Mouse (Mus musculus) right cerebral cortex, postnatal 14 days (tissue): ENCODE data around the gene Klhl26.

Experiments used
- DNase-seq: peaks from one replicate; pipeline ENCODE4 v3.0.0; 2022

The Klhl26 gene

DNA sequence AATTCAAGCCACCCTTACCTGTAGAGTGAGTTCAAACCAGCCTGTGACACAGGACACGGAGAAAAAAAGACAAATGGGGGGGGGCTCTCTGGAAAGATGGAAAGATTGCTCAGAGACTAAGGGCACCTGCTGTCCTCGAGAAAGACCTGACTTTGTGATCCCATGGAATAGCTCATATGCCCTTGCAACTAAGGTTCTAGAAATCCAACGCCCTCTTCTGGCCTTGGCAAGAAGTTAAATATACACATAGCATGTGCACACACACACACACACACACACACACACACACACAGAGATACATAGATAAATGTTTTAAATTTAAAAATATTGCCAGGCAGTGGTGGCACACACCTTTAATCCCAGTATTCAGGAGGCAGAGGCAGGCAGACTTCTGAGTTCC, 36.5 kb downstream of the Klhl26 start:
- DNase-seq, result no peak

DNA sequence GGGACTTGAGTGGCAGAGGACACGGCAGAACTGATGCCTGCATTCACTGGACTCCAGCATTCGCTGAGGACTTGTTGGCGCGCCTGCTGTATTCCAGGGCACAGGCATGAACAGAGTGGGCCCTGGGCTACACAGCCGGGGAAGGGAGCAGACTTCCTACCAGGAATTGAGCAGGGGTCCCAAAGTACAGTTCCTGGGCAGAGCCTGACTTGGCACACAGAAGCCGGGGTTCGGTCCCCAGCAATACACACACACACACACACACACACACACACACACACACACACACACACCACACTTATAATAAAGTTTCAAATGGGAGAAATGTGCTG, 37.0 kb downstream of the Klhl26 start:
- no peak for DNase-seq

DNA sequence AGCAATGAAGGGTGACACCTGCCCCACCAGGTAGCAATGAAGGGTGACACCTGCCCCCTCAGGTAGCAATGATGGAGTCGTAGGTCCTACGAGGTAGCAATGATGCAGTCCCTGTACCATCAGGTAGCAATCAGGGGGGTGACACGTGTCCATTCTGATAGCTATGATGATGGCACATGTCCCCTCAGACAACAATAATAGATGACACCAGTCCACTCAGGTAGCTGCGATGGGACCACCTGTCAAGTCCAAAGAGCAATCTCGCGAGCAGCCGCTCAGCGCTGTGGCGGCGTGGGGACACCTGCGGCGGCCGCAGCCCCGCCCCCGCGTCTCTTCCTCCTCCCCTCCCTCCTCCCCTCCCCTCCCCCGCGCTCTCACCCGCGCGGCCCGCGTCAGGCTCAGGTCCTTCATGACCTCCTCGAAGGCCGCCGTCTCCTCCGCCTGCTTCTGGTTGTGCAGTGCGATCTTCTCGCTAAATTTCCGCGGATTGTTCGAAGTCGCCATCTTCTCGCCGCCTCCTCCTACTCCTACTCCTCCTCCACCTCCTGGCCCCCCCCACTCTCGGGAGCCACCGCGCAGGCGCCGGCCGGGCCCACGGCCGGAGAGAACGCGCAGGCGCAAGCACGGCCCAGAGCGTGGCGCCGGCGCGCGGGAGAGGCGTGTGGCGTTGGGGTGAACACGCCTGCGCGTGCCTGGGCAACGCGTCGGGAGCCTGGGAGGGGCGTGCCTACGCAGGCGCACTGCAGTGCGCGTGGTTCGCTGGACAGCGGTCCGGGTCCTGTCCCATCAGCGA, 37.5 kb downstream of the Klhl26 start, which contains the start of gene Crtc1:
TSS of gene Crtc1 (minus strand) at position 525 of the 793 bp plus-strand sequence.
- peak; percentile 95 for DNase-seq

GRCm38 (mm10) chr8:70438423-70438822, 38.3 kb downstream of the Klhl26 start:
- DNase-seq, result no peak

GRCm38 (mm10) chr8:70435156-70435555, 41.6 kb downstream of the Klhl26 start:
- no peak for DNase-seq

DNA sequence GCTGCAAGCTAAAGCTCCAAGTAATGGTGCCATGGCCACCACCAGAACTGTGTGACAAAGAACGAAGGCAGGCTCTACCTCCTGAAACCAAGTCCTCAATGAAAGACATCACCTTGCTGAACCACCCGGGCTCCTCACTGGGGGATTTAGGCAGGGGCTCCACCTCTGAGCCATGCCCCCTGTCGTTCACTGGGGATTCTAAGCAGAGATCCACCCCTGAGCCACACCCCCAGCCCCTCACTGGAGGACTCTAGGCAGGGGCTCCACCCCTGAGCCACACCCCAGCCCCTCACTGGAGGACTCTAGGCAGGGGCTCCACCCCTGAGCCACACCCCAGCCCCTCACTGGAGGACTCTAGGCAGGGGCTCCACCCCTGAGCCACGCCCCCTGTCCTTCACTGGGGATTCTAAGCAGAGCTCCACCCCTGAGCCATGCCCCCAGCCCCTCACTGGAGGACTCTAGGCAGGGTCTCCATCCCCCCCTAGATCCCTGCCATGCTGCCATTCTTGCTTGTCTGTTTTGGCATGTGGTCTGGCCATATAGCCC, 43.7 kb downstream of the Klhl26 start:
- no peak for DNase-seq

GRCm38 (mm10) chr8:70431213-70431612, 45.6 kb downstream of the Klhl26 start:
- DNase-seq, result no peak

DNA sequence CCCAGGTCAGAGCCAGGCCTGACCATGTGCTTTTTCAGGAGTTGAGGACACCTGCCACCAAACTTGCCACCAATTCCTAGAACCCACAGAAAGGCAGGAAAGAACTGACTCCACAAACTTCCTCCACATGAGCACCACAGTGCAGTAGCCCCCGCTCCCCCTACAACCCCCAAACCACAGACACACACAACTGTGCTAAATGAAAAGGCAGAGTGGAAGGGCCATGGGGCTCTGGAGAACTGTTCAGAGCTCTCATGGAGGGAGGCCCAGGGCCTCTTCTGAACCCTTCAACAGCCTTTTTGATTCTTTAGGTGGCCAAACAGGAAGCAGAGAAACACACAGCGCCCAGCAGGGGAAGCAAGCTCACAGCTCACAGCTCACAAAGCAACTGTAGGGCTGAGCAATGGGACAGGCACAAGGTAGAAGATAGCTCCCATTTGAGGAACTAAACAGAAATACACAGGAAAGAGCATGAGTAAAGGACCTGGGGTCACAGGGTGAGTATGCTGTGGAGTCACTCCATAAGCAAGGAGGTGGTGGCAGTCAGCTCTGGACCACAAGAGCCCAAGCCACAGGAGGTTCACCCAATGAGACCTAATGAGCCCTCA, 50.4 kb downstream of the Klhl26 start:
- no peak for DNase-seq

DNA sequence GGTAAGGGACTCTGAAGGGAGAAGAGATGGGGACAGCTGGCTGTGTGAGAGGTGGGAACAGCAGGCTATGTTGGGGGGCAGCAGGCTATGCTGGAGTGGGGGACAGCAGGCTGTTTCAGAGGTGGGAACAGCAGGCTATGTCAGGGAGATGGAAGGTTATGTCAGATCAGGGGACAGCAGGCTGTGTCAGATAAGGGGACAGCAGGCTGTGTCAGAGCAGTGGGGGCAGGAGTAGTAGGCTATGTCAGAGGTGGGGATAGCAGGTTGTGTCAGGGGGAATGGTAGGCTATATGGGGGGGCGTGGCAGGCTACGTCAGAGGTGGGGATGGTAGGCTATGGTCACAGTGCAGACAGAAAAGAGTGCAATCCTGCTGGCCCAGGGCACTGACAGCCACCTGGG, 54.0 kb downstream of the Klhl26 start:
- no peak for DNase-seq

DNA sequence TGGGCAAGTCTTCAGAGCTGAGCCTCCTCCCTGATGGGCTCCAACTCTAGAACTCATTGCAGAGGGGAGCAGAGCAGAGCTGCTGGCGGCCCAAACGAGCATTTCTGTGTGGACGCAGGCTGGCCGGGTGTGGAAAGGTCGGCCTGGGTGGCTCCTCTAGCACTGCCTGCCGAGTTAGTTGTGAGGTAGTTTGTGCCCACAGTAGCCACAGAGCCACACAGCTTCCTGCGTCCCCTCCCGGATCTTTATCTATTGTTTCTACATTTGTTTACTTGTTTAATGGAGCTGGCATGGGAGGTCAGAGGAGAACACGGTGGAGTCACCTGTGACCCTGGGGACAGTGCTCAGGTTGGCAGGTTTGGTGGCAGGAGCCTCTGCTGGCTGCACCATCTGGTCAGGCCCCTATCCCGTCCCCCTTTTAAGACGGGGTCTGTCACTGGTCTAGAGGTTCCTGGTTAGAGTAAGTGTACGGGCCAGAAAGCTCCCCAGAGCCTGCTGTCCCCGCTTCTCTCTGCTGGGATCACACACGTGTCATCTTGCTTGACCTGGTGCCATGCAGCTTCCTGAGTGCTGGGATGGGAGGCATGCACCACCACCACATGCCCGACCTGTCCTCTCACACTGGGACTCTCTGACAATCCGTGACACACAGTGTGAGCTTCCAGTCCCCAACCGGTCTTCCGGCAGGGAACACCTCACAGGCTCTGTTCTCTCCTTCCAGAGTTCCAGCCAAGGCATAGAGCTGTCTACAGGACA, 55.2 kb downstream of the Klhl26 start:
- DNase-seq, result no peak

DNA sequence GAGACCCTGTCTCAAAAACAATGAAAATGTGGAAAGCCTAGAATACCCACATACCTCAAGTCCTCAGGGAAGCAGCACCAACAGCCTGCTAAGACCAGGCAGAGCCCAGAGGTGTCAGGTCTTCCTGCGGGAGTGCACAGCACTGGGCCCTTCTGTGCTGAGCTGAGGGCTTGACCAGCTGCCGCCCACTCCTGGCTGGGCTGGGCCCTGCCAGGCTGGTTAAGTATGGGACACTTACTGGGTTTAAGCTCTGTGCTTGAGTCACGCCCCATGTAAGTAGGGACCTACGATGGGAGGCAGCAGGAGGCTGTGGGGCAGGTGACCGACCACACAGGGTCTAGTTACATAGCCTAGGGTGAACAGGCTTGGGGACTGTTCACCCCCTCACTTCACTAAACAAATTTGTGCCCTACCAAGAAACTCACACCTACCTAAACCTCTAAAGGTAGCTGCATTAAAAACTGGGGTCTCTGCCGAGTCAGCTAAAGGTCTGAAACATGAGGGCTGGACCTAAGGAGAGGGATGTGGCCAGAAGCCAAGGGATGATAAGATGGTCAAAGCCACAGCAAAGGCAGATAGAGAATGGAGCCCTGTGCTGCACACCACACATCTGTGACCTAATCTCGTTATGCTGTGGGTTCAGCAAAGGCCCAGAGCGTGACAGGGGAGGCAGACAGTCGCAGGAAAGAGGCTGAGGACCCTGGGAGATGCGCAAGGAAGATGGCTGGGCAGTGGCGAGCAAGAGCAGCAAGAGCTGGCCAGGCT, 56.7 kb downstream of the Klhl26 start:
- DNase-seq, result no peak

DNA sequence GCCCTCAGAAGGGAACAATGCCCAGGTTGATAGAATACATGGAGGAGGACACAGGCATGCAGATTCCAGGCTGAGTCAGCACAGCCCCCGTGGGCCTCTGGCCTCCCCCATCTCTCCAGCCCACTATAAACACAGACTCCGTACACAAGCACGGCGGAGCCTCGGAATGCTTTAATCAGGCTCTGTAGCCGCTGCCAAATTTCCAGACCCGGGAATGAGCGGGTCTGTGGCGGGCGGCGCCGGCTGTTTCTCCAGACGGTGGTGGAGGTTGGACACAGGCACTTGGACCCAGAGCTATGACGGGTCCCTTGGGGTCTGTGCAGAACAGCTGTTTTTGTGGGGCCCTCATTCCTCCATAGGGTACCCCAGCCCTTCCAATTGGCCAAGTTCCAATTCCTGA, 57.8 kb downstream of the Klhl26 start:
- DNase-seq, result peak; percentile 62

- peak; percentile 76 for DNase-seq
Observed at GRCm38 (mm10) chr8:70417914-70418313, 58.9 kb downstream of the Klhl26 start.

GRCm38 (mm10) chr8:70416941-70417340, 59.8 kb downstream of the Klhl26 start:
- DNase-seq, result peak; percentile 34

DNA sequence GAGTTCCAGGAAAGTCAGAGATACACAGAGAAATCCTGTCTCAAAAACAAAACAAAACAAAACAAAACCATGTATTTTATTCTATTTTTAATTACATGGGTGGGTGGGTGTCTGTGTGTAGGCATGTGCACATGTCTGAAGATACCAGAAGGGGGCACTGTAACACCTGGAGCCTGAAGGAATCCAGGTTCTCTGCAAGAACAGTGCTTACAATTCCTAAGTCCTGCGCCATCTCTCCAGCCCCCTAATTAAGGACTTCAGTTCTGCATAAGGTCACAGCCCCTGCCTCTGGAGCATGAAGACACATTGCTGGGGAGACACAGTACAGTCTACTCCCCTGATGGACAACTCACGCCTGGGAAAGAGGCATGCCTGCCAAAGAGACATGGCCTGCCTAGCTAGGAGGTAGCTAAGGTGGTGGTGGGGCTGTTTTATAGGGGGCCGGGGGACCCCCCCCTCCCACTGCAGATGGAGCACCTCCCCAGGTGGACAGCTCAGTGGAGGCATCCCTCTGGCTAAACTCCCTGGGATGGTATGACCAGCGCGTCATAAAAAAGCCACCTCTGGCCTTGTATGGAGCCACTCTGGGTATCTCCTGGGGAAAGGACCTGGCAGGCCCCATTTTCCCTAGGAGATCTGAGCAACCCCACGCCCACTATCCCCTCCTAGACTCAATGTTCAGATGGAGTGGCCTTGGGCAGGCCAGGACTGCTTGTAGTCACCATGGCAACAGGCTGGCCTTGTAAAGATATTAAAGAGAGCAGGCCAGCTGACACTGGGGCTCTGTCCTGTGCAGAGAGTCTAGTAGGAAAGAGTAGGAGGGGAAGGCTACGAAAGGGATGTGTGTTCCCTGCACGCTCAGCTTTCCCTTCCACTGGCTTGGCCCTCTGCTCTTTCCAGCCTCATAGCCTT, 61.0 kb downstream of the Klhl26 start:
- DNase-seq, result no peak

DNA sequence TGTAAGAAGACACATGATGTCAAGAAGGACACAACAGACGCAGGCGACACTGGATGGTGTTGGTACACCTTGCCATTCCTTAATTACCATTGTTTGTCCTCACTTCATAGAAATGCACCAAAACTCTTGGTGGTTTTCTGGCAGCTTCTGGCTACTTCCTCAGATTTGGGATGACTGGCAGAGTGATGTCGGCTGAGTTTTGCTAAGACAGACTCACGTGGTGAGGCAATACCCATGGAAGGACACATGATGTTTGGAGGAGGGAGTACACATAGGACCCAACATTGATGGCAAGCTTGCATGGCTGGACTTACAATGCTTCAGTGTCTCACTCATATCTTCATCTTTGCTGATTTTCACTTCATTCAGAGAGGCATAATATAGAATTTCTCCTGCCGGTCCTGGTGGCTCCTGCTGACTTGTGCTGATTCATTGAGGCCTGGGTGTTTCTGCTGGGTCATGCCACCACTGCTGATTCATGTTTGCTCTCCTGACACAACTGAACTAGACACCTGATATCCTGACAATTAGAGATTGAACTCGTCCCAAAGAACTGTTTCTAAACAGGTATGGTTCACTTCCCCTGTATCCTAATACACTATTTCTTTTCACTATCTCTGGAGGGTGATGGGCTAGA, 62.3 kb downstream of the Klhl26 start:
- DNase-seq, result no peak

- DNase-seq, result no peak
Observed at GRCm38 (mm10) chr8:70410281-70410680, 66.5 kb downstream of the Klhl26 start.

GRCm38 (mm10) chr8:70409455-70409871, 67.3 kb downstream of the Klhl26 start:
- no peak for DNase-seq

GRCm38 (mm10) chr8:70409019-70409418, 67.7 kb downstream of the Klhl26 start:
- DNase-seq, result no peak

DNA sequence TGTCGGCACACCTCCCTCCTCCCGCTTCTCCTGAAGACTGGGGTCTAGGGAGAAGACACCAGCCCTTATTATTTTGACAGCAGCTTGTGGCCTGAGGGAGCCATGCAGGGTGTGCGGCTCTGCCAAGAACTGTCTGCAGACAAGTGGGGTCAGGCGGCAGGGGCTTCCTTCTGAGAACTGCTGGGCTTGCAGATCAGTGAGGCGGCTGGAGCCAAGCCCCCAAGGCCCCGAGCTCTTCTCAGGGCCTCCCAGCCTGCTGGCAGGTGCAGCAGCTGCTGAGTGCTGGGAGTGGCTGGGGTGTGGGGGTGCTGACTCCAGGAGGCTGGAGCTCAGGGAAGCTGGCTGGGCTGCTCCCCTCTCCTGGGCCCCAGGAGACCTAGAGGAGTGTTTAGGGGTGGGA, 68.5 kb downstream of the Klhl26 start:
- no peak for DNase-seq

DNA sequence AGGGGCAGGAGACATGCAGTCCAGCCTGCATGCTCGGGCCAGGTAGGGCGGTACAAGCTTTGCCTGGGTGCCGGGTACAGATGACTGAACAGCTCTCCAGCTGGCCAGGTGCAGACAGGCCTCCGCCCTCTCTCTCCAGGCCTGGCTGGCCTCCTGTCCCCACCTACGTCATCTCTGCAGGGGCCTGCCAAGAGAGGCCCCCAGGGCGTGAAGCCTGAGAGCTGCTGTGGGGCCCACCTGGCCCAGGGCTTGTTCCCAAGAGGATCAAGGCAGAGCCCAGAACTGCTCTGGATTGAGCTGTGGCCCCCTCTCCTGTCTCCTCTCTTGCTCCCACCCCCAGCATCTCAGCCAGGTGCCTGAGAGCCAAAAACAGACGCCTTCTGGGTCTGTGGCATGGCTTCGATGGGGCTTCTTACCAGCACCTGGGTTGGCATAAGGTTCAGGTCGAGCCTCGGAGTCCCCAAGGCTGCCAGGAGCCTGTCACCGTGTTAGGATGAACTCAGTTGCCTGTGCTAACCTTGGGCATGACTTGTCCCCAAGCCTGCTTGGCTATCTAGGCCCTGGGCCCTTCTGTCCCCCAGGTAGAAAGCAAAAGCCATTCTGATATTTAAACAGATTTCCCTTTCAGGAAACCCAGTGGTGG, 70.2 kb downstream of the Klhl26 start:
- no peak for DNase-seq
